Mouse (Mus musculus) hindbrain, embryonic 13.5 days (tissue): ENCODE measurements at regions not wholly inside any gene's neighbourhood (a gene's known extent, or its start where the extent isn't known, plus 50 kb on each side); places are given as distances from the start of the nearest gene placed in this dataset.

ENCODE experiments used
- ATAC-seq: fragments of 200-750 bp; cut with Nextera tagmentation; 2 replicates; pipeline ENCODE4 v1.8.0; 2017; ENCODE audit warnings: moderate TSS enrichment; ENCODE audit not compliant: low FRiP score
- H3K27ac ChIP-seq: fragments of 300-500 bp; sonication (generic); 2 replicates; pipeline ENCODE4 v1.5.1; 2015; ENCODE audit warnings: inconsistent platforms, mild to moderate bottlenecking, moderate library complexity
- H3K27me3 ChIP-seq: fragments of 300-500 bp; sonication (generic); 2 replicates; pipeline ENCODE4 v1.6.1; 2015; ENCODE audit warnings: mild to moderate bottlenecking, inconsistent platforms
- H3K36me3 ChIP-seq: fragments of 300-500 bp; sonication (generic); 2 replicates; pipeline ENCODE4 v1.6.1; 2015; ENCODE audit warnings: mild to moderate bottlenecking, inconsistent platforms
- H3K4me1 ChIP-seq: fragments of 300-500 bp; sonication (generic); replicated peaks from 2 replicates; pipeline ENCODE4 v1.6.1; 2015; ENCODE audit warnings: inconsistent platforms
- H3K4me2 ChIP-seq: fragments of 300-500 bp; sonication (generic); 2 replicates; pipeline ENCODE4 v1.6.1; 2015; ENCODE audit warnings: inconsistent platforms, mild to moderate bottlenecking, moderate library complexity
- H3K4me3 ChIP-seq: fragments of 300-500 bp; sonication (generic); 2 replicates; pipeline ENCODE4 v1.5.1; 2015; ENCODE audit warnings: mild to moderate bottlenecking, inconsistent platforms
- H3K9ac ChIP-seq: fragments of 300-500 bp; sonication (generic); 2 replicates; pipeline ENCODE4 v1.6.1; 2015; ENCODE audit warnings: mild to moderate bottlenecking, inconsistent platforms
- H3K9me3 ChIP-seq: fragments of 300-500 bp; sonication (generic); 2 replicates; pipeline ENCODE4 v1.6.1; 2016; ENCODE audit warnings: inconsistent platforms
- WGBS: fragments of 180-500 bp; shearing (Covaris S2); methylation state at CpG from one replicate; pipeline ENCODE4 v1.1.7; 2015; 5-methylcytosine and 5-hydroxymethylcytosine counted together

DNA sequence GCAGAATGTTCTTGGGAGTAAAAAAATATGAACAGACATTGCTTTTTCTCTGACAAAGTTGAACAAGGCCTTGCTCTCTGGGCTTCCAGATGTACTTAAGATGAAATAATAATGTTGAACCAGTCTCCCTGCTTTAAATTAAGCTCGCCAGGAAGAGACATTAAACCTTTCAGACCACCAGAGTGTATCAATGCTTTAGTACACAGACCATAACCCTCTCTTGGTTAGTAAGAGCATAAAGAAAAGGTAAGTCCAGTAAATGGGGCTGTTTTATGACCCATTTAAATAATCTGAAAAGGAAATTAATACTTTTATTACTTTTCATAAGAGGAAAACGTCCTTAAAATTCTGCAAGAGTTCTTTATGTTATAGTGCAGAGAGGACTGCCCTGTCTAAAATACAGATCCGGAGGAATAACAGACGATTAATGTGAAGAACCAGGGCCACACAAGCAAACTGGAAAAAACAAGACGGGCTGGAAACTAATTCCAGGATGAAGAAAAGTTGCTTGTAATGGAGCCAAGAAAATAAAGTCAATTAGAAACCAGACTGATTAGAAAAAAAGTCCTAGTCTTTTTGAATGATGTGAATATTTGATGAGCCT is 74.4 kb downstream of the Mettl11b start:
- Histone ChIP-seq H3K4me3 (no peak overlapping the region), H3K27me3 (no peaks in the 10 kb centered on the region), H3K9me3 (no peaks in the 10 kb centered on the region), H3K27ac (no peak overlapping the region), H3K4me2 (no peak overlapping the region), H3K9ac (no peak overlapping the region), H3K36me3 (no peaks in the 10 kb centered on the region), H3K4me1 (no peaks in the 10 kb centered on the region)
- WGBS: 86% methylated on average over 5 of the region's 5 CpGs
- no peak for ATAC-seq

GRCm38 (mm10) chr1:163642091-163642490 is 82.9 kb downstream of the Mettl11b start:
- H3K4me1 ChIP-seq: peaks cover 7% of the 10 kb centered on the region; the same call in 1 of the 2 replicates

GRCm38 (mm10) chr1:163640527-163641228 is 84.4 kb downstream of the Mettl11b start:
- Histone ChIP-seq H3K9me3 (no peaks in the 10 kb centered on the region), H3K4me2 (no peak overlapping the region), H3K27me3 (no peaks in the 10 kb centered on the region), H3K36me3 (no peaks in the 10 kb centered on the region), H3K9ac (no peak overlapping the region), H3K27ac (no peak overlapping the region), H3K4me1 (peaks cover 7% of the 10 kb centered on the region; the same call in 1 of the 2 replicates), H3K4me3 (no peak overlapping the region)
- peak; percentile 49; the same call in 1 of the 2 replicates for ATAC-seq
- 37% methylated on average over 9 of the region's 9 CpGs for WGBS

More at GRCm38 (mm10) chr1:163642091-163642490, 82.9 kb downstream of the Mettl11b start:
- H3K9ac ChIP-seq: no peak overlapping the region
- 95% methylated on average over 1 of the region's 1 CpGs for WGBS
- H3K36me3 ChIP-seq: no peaks in the 10 kb centered on the region
- H3K9me3 ChIP-seq: no peaks in the 10 kb centered on the region
- no peak overlapping the region for H3K4me3 ChIP-seq
- no peaks in the 10 kb centered on the region for H3K27me3 ChIP-seq
- no peak overlapping the region for H3K27ac ChIP-seq
- H3K4me2 ChIP-seq: no peak overlapping the region
- no peak for ATAC-seq

DNA sequence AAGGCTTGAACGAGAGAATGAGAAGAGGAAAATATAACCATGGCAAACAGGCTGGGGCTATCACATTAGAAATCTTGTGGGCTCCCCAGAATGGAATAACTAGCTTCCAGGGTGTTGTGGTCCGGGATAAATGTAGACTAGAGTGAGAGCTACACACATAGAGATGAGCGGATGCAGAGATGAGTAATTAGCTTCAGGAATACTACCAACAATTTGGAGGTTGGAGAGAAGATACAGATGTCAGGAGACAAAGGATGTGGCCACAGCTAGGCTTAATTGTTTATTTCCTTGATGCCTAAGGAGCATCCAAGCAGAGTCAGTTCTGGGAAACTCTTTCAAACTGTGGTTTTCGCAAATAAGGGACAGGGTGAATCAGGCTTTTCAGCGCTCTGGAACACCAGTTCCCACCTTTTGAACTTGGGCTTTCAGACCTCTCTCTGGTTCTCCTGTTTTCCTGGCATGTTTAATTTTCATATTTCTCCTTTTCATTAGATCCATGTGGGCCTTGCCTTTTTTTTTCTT is 94.7 kb downstream of the Mettl11b start:
- no peaks in the 10 kb centered on the region for H3K36me3 ChIP-seq
- H3K27me3 ChIP-seq: no peaks in the 10 kb centered on the region
- H3K9me3 ChIP-seq: no peaks in the 10 kb centered on the region
- no peak overlapping the region for H3K4me3 ChIP-seq
- H3K27ac ChIP-seq: no peak overlapping the region
- ATAC-seq: no peak
- 93% methylated on average over 5 of the region's 5 CpGs for WGBS
- no peak overlapping the region for H3K9ac ChIP-seq
- H3K4me2 ChIP-seq: no peak overlapping the region
- no peaks in the 10 kb centered on the region for H3K4me1 ChIP-seq

DNA sequence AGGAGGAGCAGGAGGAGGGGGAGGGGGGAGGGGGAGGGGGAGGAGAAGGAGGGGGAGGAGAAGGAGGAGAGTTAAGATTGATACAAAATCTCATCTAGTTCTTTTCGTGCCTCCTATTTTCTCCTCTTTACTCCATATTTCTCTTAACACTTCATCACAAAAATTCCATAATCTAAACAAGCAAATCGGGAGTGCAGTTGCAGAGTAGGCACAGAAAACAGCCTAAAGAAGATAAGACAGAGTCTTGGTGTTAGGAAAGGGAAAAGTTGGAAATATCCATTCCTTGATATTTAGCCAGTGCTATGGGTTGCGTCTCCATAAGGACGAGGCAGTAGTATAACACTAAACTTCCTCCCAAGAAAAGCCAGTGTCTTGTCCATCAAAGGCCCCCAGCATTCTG is 100.1 kb downstream of the Mettl11b start:
- no peaks in the 10 kb centered on the region for H3K4me1 ChIP-seq
- no peak overlapping the region for H3K4me3 ChIP-seq
- H3K4me2 ChIP-seq: no peak overlapping the region
- no peaks in the 10 kb centered on the region for H3K36me3 ChIP-seq
- H3K9me3 ChIP-seq: no peaks in the 10 kb centered on the region
- no peak for ATAC-seq
- no peak overlapping the region for H3K9ac ChIP-seq
- H3K27ac ChIP-seq: no peak overlapping the region
- WGBS: 99% methylated on average over 4 of the region's 4 CpGs
- no peaks in the 10 kb centered on the region for H3K27me3 ChIP-seq

- Histone ChIP-seq H3K4me2 (no peak overlapping the region), H3K36me3 (no peaks in the 10 kb centered on the region), H3K27ac (no peak overlapping the region), H3K4me3 (no peak overlapping the region), H3K27me3 (no peaks in the 10 kb centered on the region), H3K9me3 (no peaks in the 10 kb centered on the region), H3K4me1 (no peaks in the 10 kb centered on the region), H3K9ac (no peak overlapping the region)
- 85% methylated on average over 3 of the region's 3 CpGs for WGBS
- no peak for ATAC-seq
These were observed 103.7 kb downstream of the Mettl11b start for GRCm38 (mm10) chr1:163621293-163621692.

GRCm38 (mm10) chr1:163619831-163620230 is 105.2 kb downstream of the Mettl11b start:
- Histone ChIP-seq H3K27ac (no peak overlapping the region), H3K27me3 (no peaks in the 10 kb centered on the region), H3K9ac (no peak overlapping the region), H3K4me2 (no peak overlapping the region), H3K4me1 (no peaks in the 10 kb centered on the region), H3K9me3 (no peaks in the 10 kb centered on the region), H3K36me3 (no peaks in the 10 kb centered on the region), H3K4me3 (no peak overlapping the region)
- no peak for ATAC-seq
- WGBS: 68% methylated on average over 7 of the region's 7 CpGs

DNA sequence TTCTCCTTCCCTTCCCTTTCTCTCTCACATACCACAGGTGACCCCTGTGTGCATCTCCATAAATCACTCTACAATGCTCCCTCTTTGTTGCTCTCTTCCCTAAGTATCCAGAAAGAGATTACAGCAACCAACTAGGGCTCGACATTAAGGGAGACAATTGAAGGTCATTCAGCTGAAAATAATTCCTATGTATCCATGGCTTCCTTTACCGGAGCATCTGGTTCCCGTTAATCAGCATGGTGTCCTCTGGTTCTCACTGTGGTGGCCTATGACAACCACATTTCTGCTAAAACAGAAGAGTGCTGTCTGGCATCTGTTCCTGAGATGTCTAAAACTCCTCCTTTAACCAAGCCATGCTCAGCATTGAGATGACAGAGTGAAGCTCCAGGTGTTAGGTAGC is 106.9 kb downstream of the Mettl11b start:
- Histone ChIP-seq H3K27ac (no peak overlapping the region), H3K9me3 (no peaks in the 10 kb centered on the region), H3K36me3 (no peaks in the 10 kb centered on the region), H3K27me3 (no peaks in the 10 kb centered on the region), H3K4me1 (no peaks in the 10 kb centered on the region), H3K4me3 (no peak overlapping the region), H3K4me2 (no peak overlapping the region), H3K9ac (no peak overlapping the region)
- ATAC-seq: 0 out of 2 replicates have a peak, but pooled peaks have one; percentile 52
- WGBS: 7% methylated on average over 3 of the region's 3 CpGs

DNA sequence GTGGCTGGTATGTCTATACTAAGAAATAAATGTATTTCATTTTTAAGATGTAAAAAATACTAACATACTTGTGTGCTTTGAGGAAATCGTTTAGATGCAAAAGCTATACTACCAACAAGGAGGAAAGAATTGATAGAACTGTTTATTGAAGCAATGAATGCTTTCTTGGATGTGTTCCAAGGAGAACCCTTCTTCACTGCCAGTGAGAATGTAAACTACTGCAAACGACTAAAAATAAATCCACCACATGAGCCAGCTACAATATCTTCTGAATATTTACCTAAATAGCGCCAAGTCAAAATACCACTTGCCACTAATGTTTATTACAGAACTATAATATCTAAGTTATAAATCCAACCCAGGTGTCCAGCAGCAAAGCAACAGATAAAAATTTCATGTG is 108.4 kb downstream of the Mettl11b start:
- Histone ChIP-seq H3K4me3 (no peak overlapping the region), H3K4me1 (no peaks in the 10 kb centered on the region), H3K4me2 (no peak overlapping the region), H3K27me3 (no peaks in the 10 kb centered on the region), H3K9me3 (no peaks in the 10 kb centered on the region), H3K9ac (no peak overlapping the region), H3K36me3 (no peaks in the 10 kb centered on the region), H3K27ac (no peak overlapping the region)
- WGBS: 71% methylated on average over 3 of the region's 3 CpGs
- no peak for ATAC-seq

GRCm38 (mm10) chr1:163608429-163608828 is 116.6 kb downstream of the Mettl11b start:
- H3K27me3 ChIP-seq: no peaks in the 10 kb centered on the region
- no peak for ATAC-seq
- WGBS: 93% methylated on average over 1 of the region's 1 CpGs

DNA sequence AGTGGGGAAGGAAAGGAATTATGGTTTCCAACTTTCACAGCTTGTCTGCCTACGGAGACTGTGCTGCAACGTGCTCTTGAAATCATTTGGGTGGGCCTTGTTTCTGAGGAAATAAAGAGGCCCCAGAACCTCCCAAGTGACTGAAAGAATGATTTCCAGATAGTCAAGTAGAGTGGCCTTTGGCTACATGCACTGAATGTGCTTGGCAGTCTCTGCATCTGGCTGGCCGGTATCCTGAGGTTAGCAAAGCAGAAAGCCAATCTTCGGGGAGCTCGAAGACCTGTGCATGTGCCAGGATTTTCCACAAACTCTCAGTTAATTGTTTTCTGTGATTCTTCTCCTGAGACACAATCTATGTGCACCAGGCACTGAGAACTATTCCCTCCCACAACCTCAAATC is 117.3 kb downstream of the Mettl11b start:
- Histone ChIP-seq H3K9ac (no peak overlapping the region), H3K9me3 (no peaks in the 10 kb centered on the region), H3K27me3 (no peaks in the 10 kb centered on the region), H3K4me3 (no peak overlapping the region), H3K4me1 (no peaks in the 10 kb centered on the region; the same call in 1 of the 2 replicates), H3K4me2 (no peak overlapping the region), H3K36me3 (no peaks in the 10 kb centered on the region), H3K27ac (no peak overlapping the region)
- 66% methylated on average over 5 of the region's 5 CpGs for whole genome bisulfite sequencing
- no peak for ATAC-seq

More at GRCm38 (mm10) chr1:163608429-163608828, 116.6 kb downstream of the Mettl11b start:
- no peak overlapping the region for H3K27ac ChIP-seq
- no peak overlapping the region for H3K4me2 ChIP-seq
- H3K4me3 ChIP-seq: no peak overlapping the region
- no peak overlapping the region for H3K9ac ChIP-seq
- H3K4me1 ChIP-seq: no peaks in the 10 kb centered on the region; the same call in 1 of the 2 replicates
- H3K36me3 ChIP-seq: no peaks in the 10 kb centered on the region
- H3K9me3 ChIP-seq: no peaks in the 10 kb centered on the region

GRCm38 (mm10) chr1:163599926-163600890 is 124.8 kb downstream of the Mettl11b start:
- no peak overlapping the region for H3K9ac ChIP-seq
- no peaks in the 10 kb centered on the region for H3K9me3 ChIP-seq
- WGBS: 68% methylated on average over 7 of the region's 7 CpGs
- H3K4me2 ChIP-seq: no peak overlapping the region
- no peak overlapping the region for H3K27ac ChIP-seq
- no peaks in the 10 kb centered on the region for H3K27me3 ChIP-seq
- no peaks in the 10 kb centered on the region for H3K4me1 ChIP-seq
- no peaks in the 10 kb centered on the region for H3K36me3 ChIP-seq
- no peak overlapping the region for H3K4me3 ChIP-seq
- ATAC-seq: no peak
